ENCODE assay signal across 26 mouse cellular contexts in the genomic region with DNA sequence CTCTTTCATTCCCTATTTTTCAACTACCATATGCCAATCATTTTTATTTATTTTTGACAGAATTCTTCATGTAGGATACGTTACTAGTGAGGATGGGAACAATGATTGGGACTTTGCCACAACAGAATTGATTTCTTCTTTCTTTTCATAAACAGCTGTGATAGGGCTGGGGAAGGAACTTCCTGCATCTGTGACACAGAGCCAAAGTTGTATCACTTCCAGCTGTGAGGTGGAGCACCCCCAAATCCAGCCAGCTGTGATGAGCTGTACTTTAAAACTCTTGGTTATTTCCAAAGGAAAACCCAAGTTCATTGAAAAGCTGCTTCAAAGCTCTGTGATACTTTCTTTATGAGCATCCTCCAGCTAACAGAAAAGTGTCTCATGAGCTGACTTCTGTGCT.
DNase-seq lines count a peak whose midpoint lies in the region; ATAC-seq lines count a peak whose summit lies in the region.
"Had no signal": no experiment of that assay in that cellular context is flagged by ENCODE, and none has a peak within 500 bp of the region (broad histone marks: within the 10 kb centered on the region; RNA-seq: fewer than 3 reads in every experiment).

No protein-coding gene starts in this region.

- H3K27ac ChIP-seq in heart, embryonic 12.5 days (ENCODE audit: poor library complexity, severe bottlenecking): no peak overlapping the region
- H3K27ac ChIP-seq: hindbrain, postnatal 0 days; liver, embryonic 12.5 days; neural tube, embryonic 15.5 days had no signal

- H3K9me3 ChIP-seq in heart, embryonic 12.5 days (replicated peaks): no peaks in the 10 kb centered on the region
- H3K9me3 ChIP-seq: liver, embryonic 12.5 days; neural tube, embryonic 15.5 days had no signal

- no peak overlapping the region for H3K4me2 ChIP-seq in heart, embryonic 12.5 days
- H3K4me2 ChIP-seq: liver, embryonic 12.5 days; lung, embryonic 14.5 days; neural tube, embryonic 15.5 days had no signal

- no peaks in the 10 kb centered on the region for H3K27me3 ChIP-seq in heart, embryonic 12.5 days (replicated peaks)
- H3K27me3 ChIP-seq: CH12.LX; liver, embryonic 12.5 days; neural tube, embryonic 15.5 days had no signal

- H3K9ac ChIP-seq in heart, embryonic 12.5 days: no peak overlapping the region
- H3K9ac ChIP-seq: forebrain, postnatal 0 days; liver, embryonic 12.5 days; lung, embryonic 14.5 days; neural tube, embryonic 15.5 days had no signal

- no peak for ATAC-seq in heart, embryonic 12.5 days (ENCODE audit: insufficient number of reproducible peaks, low FRiP score)
- ATAC-seq: forebrain, postnatal 0 days; hindbrain, postnatal 0 days; liver, embryonic 12.5 days had no signal

- WGBS in heart, embryonic 12.5 days: 67% methylated on average over 1 of the region's 1 CpGs

- no peaks in the 10 kb centered on the region for H3K4me1 ChIP-seq in heart, embryonic 12.5 days (replicated peaks)
- H3K4me1 ChIP-seq: liver, embryonic 12.5 days; neural tube, embryonic 15.5 days had no signal

- no peaks in the 10 kb centered on the region for H3K36me3 ChIP-seq in heart, embryonic 12.5 days
- H3K36me3 ChIP-seq: liver, embryonic 12.5 days; neural tube, embryonic 15.5 days had no signal

- peak; percentile 50 to 68 for DNase-seq in heart, adult 18-20 months
- DNase-seq in ovary, postnatal 14 days (ENCODE audit: low spot score): peak; percentile 4
- DNase-seq in ovary, postnatal 36 days (ENCODE audit: low spot score): no peak
- DNase-seq in heart, adult 8-10 months (ENCODE audit: low spot score): peak; percentile 51
- DNase-seq in urinary bladder, postnatal 36 days (ENCODE audit: low spot score in 2 of 2): peak; percentile 14 to 15
- DNase-seq in thymus, postnatal 10 days (ENCODE audit: low spot score in 2 of 2): no peak
- DNase-seq in cerebellum, adult 18-20 months: no peak
- DNase-seq: adrenal gland, adult 8-10 months; cerebellum, adult 11 months; cerebellum, postnatal 25 days; forebrain, postnatal 0 days; kidney, adult 8-10 months; layer of hippocampus, postnatal 36 days; left cerebral cortex, postnatal 4 days; lung, embryonic 14.5 days; midbrain, embryonic 14.5 days; right cerebral cortex, adult 18-20 months; spleen, adult 18-20 months; thymus, adult 18-20 months had no signal

- H3K4me3 ChIP-seq in heart, embryonic 12.5 days: no peak overlapping the region
- H3K4me3 ChIP-seq: erythroblast, embryonic 14.5 days; liver, embryonic 12.5 days; myocyte; neural tube, embryonic 15.5 days had no signal

Comparison
In these comparisons a context has a peak if more than half of its experiments do, and no peak if none do; other contexts are left out.
1. DNase-seq: peak in heart, adult 18-20 months (2 of 2), ovary, postnatal 14 days (single experiment), heart, adult 8-10 months (single experiment) and urinary bladder, postnatal 36 days (2 of 2); none in ovary, postnatal 36 days (single experiment), thymus, postnatal 10 days (0 of 2) and cerebellum, adult 18-20 months (0 of 2).